Comparison of ENCODE assay signal across 10 mouse cellular contexts in the genomic region with DNA sequence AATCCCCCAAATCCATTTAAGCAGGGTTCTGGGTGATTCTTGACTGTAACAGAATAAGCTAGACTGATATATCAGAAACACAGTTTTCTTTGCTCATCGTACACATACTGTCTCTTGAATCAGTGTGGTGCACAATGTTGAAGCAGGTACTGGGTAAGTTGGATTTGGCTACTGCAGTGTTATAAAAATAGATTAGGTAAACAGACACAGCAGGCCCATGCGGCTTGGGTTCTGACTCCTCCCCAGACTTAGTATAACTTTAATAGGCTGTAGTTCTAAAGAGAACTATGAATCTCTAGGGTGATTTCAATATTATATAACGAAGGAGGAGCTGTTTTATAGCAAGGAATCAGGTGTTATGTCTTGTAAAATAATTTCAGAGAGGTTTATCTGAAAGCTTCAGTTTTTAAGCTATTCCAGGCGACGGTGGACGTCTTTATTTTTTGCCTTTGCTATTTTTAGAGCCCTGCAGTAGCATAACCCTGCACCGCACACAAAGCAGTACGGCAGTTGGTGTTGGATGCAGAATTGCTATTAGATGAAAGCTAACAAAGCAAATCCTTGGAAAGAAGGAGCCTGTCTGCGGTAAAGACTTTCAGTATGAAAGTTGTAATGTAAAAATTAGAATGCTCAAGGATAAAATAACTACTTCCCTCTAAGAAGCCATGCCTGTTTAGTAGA.
DNase-seq lines count a peak whose midpoint lies in the region; ATAC-seq lines count a peak whose summit lies in the region.
"Had no signal": no experiment of that assay in that cellular context is flagged by ENCODE, and none has a peak within 500 bp of the region (broad histone marks: within the 10 kb centered on the region; RNA-seq: fewer than 3 reads in every experiment).

No protein-coding gene starts in this region.

- WGBS in heart, embryonic 13.5 days = 23% methylated on average over 9 of the region's 9 CpGs
- WGBS in hindbrain, embryonic 16.5 days = 56% methylated on average over 9 of the region's 9 CpGs
- 32% methylated on average over 9 of the region's 9 CpGs for WGBS in stomach, embryonic 15.5 days

- H3K4me2 ChIP-seq in heart, embryonic 13.5 days = peak overlapping the region; percentile 62
- H3K4me2 ChIP-seq in hindbrain, embryonic 16.5 days (ENCODE audit: low read length) = peak overlapping the region; percentile 8; the same call in 1 of the 2 replicates
- H3K4me2 ChIP-seq in stomach, embryonic 15.5 days = no peak overlapping the region

- H3K27ac ChIP-seq in heart, embryonic 13.5 days (replicated peaks) = peak overlapping the region; percentile 78
- 0 out of 2 replicates have a peak overlapping the region, but pooled peaks have one; percentile 17 for H3K27ac ChIP-seq in hindbrain, embryonic 16.5 days (ENCODE audit: low read depth, low read length)
- peak overlapping the region; percentile 4; the same call in 1 of the 2 replicates for H3K27ac ChIP-seq in stomach, embryonic 15.5 days

- H3K9ac ChIP-seq in heart, embryonic 13.5 days = peak overlapping the region; percentile 51
- H3K9ac ChIP-seq in hindbrain, embryonic 16.5 days (ENCODE audit: low read depth, low read length) = no peak overlapping the region
- H3K9ac ChIP-seq in stomach, embryonic 15.5 days = no peak overlapping the region

- H3K27me3 ChIP-seq in heart, embryonic 13.5 days (replicated peaks) = no peaks in the 10 kb centered on the region
- no peaks in the 10 kb centered on the region for H3K27me3 ChIP-seq in megakaryocyte, embryonic 14.5 days (replicated peaks)
- no peaks in the 10 kb centered on the region for H3K27me3 ChIP-seq in hindbrain, embryonic 16.5 days (replicated peaks; ENCODE audit: control insufficient read depth, insufficient read depth, low read length)
- H3K27me3 ChIP-seq in stomach, embryonic 15.5 days (replicated peaks) = no peaks in the 10 kb centered on the region

- H3K36me3 ChIP-seq in heart, embryonic 13.5 days = no peaks in the 10 kb centered on the region
- peaks cover 70% of the 10 kb centered on the region for H3K36me3 ChIP-seq in megakaryocyte, embryonic 14.5 days (replicated peaks; ENCODE audit: low read length)
- no peaks in the 10 kb centered on the region for H3K36me3 ChIP-seq in hindbrain, embryonic 16.5 days (ENCODE audit: control insufficient read depth, insufficient read depth, low read length)
- H3K36me3 ChIP-seq in stomach, embryonic 15.5 days = no peaks in the 10 kb centered on the region

- ATAC-seq in heart, embryonic 13.5 days (ENCODE audit: extremely low read depth, insufficient number of reproducible peaks, low FRiP score, low TSS enrichment) = no peak
- ATAC-seq in megakaryocyte, adult 5-6 weeks (ENCODE audit: poor library complexity, severe bottlenecking) = no peak
- ATAC-seq in hindbrain, embryonic 16.5 days = 0 out of 2 replicates have a peak, but pooled peaks have one; percentile 35
- ATAC-seq in stomach, embryonic 15.5 days (ENCODE audit: insufficient read depth, low FRiP score, low read depth) = 0 out of 2 replicates have a peak, but pooled peaks have one; percentile 66

- H3K9me3 ChIP-seq in heart, embryonic 13.5 days = no peaks in the 10 kb centered on the region
- H3K9me3 ChIP-seq in megakaryocyte, embryonic 14.5 days = no peaks in the 10 kb centered on the region
- no peaks in the 10 kb centered on the region for H3K9me3 ChIP-seq in hindbrain, embryonic 16.5 days (ENCODE audit: control insufficient read depth, low read length)
- H3K9me3 ChIP-seq in stomach, embryonic 15.5 days = no peaks in the 10 kb centered on the region
- H3K9me3 ChIP-seq: G1E had no signal

- no peak for DNase-seq in heart, postnatal 4 days
- DNase-seq in Muller cell, postnatal 12 days (ENCODE audit: inconsistent ontology term) = no peak
- no peak for DNase-seq in embryo, embryonic 10 days (ENCODE audit: low spot score)
- DNase-seq: thymus, postnatal 4 days had no signal

- peak overlapping the region; percentile 29 for H3K4me3 ChIP-seq in heart, embryonic 13.5 days
- peak overlapping the region; percentile 50 for H3K4me3 ChIP-seq in megakaryocyte, embryonic 14.5 days (replicated peaks)
- H3K4me3 ChIP-seq in hindbrain, embryonic 16.5 days (ENCODE audit: low read length) = no peak overlapping the region
- no peak overlapping the region for H3K4me3 ChIP-seq in stomach, embryonic 15.5 days (replicated peaks)

- H3K4me1 ChIP-seq in heart, embryonic 13.5 days = peaks cover 84% of the 10 kb centered on the region
- H3K4me1 ChIP-seq in megakaryocyte, embryonic 14.5 days = peaks cover 95% of the 10 kb centered on the region
- H3K4me1 ChIP-seq in hindbrain, embryonic 16.5 days (ENCODE audit: control insufficient read depth, insufficient read depth, low read depth, low read length) = peaks cover 11% of the 10 kb centered on the region
- H3K4me1 ChIP-seq in stomach, embryonic 15.5 days = peaks cover 16% of the 10 kb centered on the region; the same call in 1 of the 2 replicates

Comparison
In these comparisons a context has a peak if more than half of its experiments do, and no peak if none do; other contexts are left out.
1. ATAC-seq: peak in hindbrain, embryonic 16.5 days (single experiment) and stomach, embryonic 15.5 days (single experiment); none in heart, embryonic 13.5 days (single experiment) and megakaryocyte, adult 5-6 weeks (single experiment).
2. H3K27ac ChIP-seq: peak in every context shown above with its lines; median percentile 78 in heart, embryonic 13.5 days; 17 in hindbrain, embryonic 16.5 days; 4 in stomach, embryonic 15.5 days.
3. H3K4me3 ChIP-seq: peak in heart, embryonic 13.5 days (single experiment) and megakaryocyte, embryonic 14.5 days (single experiment); none in hindbrain, embryonic 16.5 days (single experiment) and stomach, embryonic 15.5 days (single experiment).